Mouse (Mus musculus) cerebellum, adult 11 months (tissue): ENCODE results near the gene Acap1.

ENCODE experiments used
- DNase-seq: peaks from one replicate; pipeline ENCODE4 v3.0.0; 2022

Gene Acap1

DNA sequence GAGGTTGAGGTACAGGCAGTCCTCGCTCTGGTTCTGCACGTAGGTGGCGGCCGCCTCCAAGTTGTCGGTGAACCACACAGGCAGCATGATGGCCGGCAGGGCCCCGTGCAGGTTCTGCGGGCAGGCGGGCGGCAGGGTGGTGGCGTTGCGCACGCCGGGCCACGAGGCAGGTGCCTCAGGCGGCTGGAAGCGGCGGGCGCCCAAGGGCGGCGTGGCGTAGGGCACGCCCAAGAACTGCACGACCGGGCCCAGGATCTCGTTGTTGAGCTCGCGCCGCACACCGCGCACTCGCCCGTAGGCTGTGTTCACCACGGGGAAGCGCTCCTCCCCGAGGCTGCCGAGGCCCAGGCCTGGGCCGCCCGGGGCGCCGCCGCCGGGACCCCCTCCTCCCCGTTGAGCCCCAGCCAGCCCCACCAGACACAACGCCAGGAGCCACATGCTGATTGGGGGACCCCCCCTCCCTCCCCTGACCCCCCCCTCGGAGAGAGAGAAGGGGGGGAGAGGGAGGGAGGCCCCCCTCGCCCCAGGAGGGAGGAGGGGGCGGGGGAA, 61.3 kb downstream of the Acap1 start:
- DNase-seq = no peak

GRCm38 (mm10) chr11:69833554-69833953, 61.8 kb downstream of the Acap1 start:
- DNase-seq = no peak
